Mouse (Mus musculus): ENCODE data around the gene Med18.
A peak's percentile ranks its signal among the peaks of the same experiment; 100 is the strongest.
"Not testable (repeated sequence)": the region's sequence is repeated elsewhere in the genome, so short reads cannot be mapped to it uniquely, and the experiment has no call there.

The Med18 gene

GRCm38 (mm10) chr4:132421923-132422782 is 41.6 kb downstream of the Med18 start, which contains the start of gene Phactr4:
Gene Phactr4 (minus strand): TSS chr4:132422489.
- DNase-seq (ENCODE audit: extremely low read depth, low read depth), result peak; percentile 76

GRCm38 (mm10) chr4:132421556-132421922 is 42.2 kb downstream of the Med18 start:
- no peak for DNase-seq (ENCODE audit: extremely low read depth, low read depth)

GRCm38 (mm10) chr4:132420471-132420870 is 43.2 kb downstream of the Med18 start:
- DNase-seq (ENCODE audit: extremely low read depth, low read depth), result no peak

GRCm38 (mm10) chr4:132415966-132416365 is 47.8 kb downstream of the Med18 start:
- no peak for DNase-seq (ENCODE audit: extremely low read depth, low read depth)

GRCm38 (mm10) chr4:132413257-132413656 is 50.5 kb downstream of the Med18 start:
- not testable (repeated sequence) for DNase-seq (ENCODE audit: extremely low read depth, low read depth)

- DNase-seq (ENCODE audit: extremely low read depth, low read depth), result no peak
These were observed 52.2 kb downstream of the Med18 start for GRCm38 (mm10) chr4:132411322-132412094.

GRCm38 (mm10) chr4:132409587-132410229 is 54.0 kb downstream of the Med18 start:
- no peak for DNase-seq (ENCODE audit: extremely low read depth, low read depth)
